Mouse (Mus musculus) heart, postnatal 14 days (tissue): ENCODE data around the gene Serpina1e. TPM values are rescaled to one million over a fixed set of nuclear protein-coding genes. Genes with fewer than 3 reads are reported as not detected.
"Not testable (repeated sequence)": the region's sequence is repeated elsewhere in the genome, so short reads cannot be mapped to it uniquely, and the experiment has no call there.

Experiments
- DNase-seq, 2 experiments: peaks; one replicate each; pipeline ENCODE4 v3.0.0; 2021 to 2022
- intact Hi-C: fragments of 180-260 bp; cut with DNase I; formaldehyde crosslinking; loops from one replicate; pipeline ENCODE4 v1.15.1; 2025
- total RNA-seq, 2 experiments: library from RNA; stranded (reverse); gene quantifications; 2 replicates each; pipeline ENCODE4 v1.2.3; 2021

The Serpina1e gene
- total RNA-seq, 2 experiments from 2014 or later: not detected

DNA sequence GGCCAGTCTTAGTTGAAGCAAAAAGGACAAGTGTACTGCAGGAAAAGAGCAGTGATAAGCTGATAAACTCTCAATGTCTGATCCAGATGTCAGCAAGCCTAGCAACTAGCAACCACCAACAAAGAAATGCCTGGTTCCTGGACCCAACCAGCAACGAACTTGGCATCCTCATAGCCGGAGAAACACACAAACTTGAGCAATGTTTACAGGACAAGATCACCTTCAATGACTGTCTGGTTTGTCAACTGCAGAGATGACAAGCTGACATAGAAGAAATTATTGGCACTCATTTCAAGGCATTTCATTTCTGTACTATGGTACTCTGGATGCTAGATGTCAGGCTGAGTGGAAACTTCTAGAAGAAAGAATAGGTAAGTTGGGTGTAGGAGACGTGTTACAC is 8.0 kb upstream of the Serpina1e start:
- DNase-seq: no peak
- intact Hi-C loops: no loop called here

DNA sequence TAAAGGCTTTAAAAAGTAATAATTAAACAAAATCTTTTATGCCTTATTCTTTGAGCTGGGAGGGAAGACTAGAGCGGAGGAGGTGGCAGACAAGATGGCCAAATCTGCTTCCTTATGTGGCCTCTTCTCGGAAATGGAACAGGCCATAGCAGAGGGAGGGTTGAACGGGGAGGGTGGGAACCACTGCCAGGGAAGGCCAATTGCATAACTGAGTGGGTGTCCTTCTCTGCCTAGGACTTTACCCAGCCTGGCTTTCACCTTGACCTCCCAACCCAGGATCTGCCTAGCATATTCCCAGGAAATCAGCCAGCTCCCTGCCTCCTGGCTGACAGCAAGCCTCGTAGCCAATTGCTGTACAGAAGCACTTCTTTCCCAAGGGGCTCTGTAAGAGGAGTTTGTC is 4.5 kb upstream of the Serpina1e start:
- intact Hi-C loops: no loop called here
- no peak for DNase-seq

DNA sequence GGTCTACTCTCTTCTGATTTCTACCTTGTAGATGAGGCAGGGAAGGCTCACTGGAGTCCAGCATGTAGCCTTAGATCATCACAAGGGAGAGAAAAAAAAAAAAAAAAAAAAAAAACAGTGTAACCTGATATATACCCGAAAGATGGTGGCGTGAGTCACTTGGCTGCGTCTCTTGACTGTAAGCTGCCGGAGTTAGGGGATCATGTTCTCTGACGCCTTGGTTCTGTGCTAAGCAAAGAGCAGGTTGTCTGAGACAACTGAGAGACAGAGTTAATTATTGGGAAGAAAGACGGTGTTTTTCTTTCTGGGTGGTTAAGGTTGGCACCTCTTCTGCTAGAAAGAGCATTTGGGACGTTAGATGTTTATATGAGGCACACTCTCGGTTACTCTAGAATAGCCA is 4.1 kb upstream of the Serpina1e start:
- intact Hi-C loops: no loop called here
- DNase-seq: no peak

DNA sequence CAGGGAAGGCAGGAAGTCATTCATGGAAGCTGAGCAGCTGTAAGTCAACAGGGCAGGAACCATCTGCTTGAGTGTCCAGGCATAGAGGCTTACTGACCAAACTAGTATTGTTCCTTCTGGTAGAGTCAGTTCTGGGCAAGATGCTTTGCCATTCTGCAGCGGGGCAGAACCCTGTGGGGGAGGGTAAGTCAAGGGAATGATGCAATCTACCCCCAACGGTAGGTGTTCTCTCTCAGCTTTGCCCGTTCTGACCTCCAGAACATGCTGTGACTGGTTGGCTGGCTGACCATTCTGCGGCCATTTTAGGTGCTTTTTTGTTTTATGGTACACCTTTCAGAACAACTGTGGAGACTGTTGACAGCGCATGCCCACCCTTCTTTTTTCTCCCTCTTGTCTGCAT is 3.6 kb upstream of the Serpina1e start:
- intact Hi-C loops: no loop called here
- DNase-seq: no peak

DNA sequence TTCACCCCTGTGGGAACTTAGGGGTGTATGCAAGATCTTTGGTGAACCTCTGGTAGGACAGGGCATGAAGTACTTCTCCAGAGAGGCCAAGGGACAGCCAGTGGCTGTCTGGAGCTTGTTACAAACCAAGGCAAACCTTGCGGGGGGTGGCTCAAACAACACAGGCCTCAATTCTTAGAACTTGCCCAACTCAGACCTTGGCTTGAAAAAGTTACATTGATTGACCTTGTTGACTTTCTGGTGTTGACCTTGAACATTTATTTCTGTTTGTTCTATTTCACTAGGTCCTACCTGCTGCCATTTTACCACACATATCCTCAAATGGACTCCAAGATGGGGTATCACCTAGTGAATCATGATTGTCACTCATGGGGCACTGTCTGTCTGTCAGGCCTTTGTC is 2.9 kb upstream of the Serpina1e start:
- intact Hi-C loops: no loop called here

DNA sequence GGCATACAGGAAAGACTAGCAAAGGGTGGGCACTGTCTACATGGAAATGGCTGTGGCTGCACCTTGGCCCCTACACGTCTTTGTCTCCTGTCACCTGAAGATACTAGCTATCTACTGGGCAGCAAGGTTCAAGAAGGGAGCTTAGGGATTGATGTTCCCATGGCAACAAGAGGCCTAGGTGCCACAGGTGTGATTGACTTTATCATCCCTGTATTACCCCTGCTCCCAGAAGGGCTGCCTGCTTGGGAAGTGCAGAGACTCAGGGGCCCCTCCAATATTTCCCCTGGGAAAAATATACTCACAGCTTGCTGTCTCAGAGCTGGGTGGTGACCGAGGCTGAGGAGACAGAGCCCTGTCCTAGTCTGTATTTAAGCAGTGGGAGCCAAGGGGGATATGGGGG is 2.2 kb downstream of the Serpina1e start:
- intact Hi-C loops, DNase-seq: not testable (repeated sequence)

More for the DNA sequence above, 2.9 kb upstream of the Serpina1e start:
- no peak for DNase-seq

DNA sequence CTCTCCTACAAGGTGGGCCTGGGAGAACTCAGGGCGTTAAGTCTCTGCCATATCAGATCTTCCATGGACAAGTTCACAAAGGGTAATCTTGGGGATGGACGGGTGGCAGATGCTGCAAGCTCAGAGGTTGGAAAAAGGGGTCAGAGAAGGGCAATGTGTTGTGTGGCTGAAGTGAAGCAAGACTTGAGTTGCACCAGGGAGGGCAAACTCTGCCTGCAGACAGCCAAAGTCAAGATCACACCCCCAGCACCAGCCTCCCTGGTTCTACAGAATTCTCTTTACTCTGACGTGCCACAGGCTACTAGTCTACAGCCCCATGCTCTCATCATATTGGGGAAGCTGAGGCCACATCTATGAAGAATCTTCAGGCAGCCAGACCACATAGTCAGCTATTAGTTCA is 5.8 kb downstream of the Serpina1e start:
- intact Hi-C loops, DNase-seq: not testable (repeated sequence)

DNA sequence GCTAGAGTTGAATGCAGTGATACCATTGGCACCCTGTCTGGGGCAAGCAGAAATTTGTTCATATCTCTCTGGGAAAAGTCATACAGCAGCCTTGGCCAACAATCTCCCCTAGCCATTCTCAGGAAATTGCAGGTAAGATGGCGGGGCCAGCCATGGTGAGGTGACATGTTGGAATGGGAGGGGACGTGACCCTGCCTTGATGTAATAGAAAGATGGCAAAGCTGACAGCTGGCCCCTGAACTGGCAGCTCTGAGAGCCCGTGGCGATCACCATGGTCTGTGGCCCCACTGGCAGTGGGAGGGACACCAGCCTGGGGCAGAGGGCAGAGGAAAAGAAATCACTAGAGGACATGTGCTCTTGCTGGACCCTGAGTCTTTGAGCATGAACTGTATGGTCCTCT is 12.5 kb downstream of the Serpina1e start:
- intact Hi-C loops: no loop called here
- DNase-seq: no peak

DNA sequence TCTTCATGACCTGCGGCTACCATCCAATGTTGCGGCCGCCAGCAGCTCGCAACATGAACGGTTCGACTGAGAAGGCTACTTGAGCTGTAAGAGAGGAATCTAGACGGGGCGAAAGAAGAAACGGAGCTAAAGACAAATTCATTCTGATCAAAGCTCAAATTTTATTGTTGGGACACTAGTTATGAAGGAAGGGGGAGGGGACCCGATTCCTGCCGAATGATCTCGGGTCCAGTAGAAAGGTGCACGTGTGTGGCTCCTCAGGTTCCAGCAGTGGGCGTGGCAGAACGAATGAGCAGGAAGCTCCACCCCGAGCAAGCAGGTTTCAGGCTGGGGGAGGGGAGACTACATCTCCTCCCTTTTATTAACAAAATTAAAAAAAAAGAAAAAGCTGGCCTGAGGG is 49.6 kb downstream of the Serpina1e start:
- DNase-seq, intact Hi-C loops: not testable (repeated sequence)

DNA sequence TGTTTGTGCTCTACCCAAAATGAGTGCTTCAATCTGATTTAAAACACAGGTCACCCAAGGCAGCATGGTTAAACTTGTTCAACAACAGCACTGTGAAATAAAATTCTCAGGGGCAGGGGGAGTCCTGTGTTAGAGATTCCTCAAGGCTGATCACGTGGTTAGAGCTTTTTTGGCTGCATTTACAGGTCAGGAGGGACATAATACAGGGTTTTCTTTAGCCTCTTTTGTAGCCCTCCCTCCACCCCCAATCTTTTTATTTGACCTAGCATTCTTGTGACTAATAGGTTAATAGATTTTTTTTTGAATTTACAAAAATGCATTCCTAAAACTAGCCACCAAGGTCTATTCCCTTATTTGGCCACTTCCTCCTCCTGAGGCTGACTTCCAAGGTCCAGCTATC is 51.0 kb downstream of the Serpina1e start:
- DNase-seq, intact Hi-C loops: not testable (repeated sequence)

DNA sequence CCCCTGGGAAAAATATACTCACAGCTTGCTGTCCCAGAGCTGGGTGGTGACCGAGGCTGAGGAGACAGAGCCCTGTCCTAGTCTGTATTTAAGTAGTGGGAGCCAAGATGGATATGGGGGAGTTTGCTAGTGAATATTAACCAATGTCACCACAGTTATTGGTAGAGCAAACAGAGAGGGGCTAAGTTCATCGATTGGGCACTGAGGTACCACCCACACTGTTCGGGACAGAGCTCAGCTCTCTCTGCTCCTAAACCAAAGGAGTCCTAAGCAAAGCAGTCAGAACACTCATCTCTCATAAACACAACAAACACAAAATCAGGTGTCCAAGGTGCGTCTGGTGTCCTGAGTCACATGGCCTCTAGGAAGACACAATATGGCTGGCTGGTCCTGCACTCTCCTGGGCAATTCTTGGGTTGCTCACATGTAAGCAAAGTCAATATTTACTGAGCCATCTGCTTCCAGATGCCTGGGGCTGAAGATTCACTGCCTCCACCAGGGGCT is 53.9 kb downstream of the Serpina1e start, which contains the start of gene Serpina1c:
TSS of gene Serpina1c (minus strand) at position 51 of the 504 bp plus-strand sequence.
- intact Hi-C loops: not testable (repeated sequence)

DNA sequence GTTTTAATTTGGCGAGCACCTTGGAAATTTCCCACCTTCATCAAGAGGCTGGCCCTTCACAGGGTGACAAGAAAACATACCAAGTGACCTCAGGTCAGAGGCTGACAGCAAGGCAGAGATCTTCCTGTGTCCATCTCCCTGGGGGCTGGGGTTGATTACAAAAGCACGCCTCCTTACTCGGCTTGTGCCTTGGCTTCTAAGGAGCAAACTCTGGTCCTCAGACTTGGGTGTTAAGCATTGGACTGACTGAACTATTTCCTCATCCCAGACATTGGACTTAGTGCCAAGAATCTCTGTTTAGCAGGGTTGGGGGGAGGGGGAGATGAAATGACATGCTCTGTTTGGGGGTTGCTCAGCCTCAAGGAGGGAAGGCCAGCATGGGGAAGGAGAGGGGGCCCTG is 56.8 kb downstream of the Serpina1e start:
- DNase-seq, intact Hi-C loops: not testable (repeated sequence)

More for the DNA sequence above, 53.9 kb downstream of the Serpina1e start, which contains the start of gene Serpina1c:
- not testable (repeated sequence) for DNase-seq

Other genes with a start within 250 kb of the Serpina1e start
- not detected for gene Serpina1d, start 185.4 kb downstream of the Serpina1e start, total RNA-seq
- gene Serpina1b, start 128.6 kb downstream of the Serpina1e start, total RNA-seq: under 1 TPM in 1 of 2 experiments, not detected in 1; 0.17 TPM
- gene Serpina1a, start 95.4 kb downstream of the Serpina1e start, total RNA-seq: not detected
- not detected for gene Serpina1c, start 54.1 kb downstream of the Serpina1e start, total RNA-seq
- not detected for gene Serpina11, start 31.0 kb upstream of the Serpina1e start, total RNA-seq
- gene Serpina9, start 54.8 kb upstream of the Serpina1e start, total RNA-seq: under 1 TPM in 1 of 2 experiments, not detected in 1; 0.07 TPM
- not detected for gene Serpina12, start 85.5 kb upstream of the Serpina1e start, total RNA-seq
- gene Serpina5, start 142.1 kb upstream of the Serpina1e start, total RNA-seq: not detected
- not detected for gene Serpina3a, start 153.7 kb upstream of the Serpina1e start, total RNA-seq
- not detected for gene Serpina3b, start 169.0 kb upstream of the Serpina1e start, total RNA-seq
- 1 to 10 TPM in 1 of 2 experiments, under 1 TPM in 1; 0.83 to 2.0 TPM for gene Serpina3c, start 194.9 kb upstream of the Serpina1e start, total RNA-seq